Mouse (Mus musculus) embryo, embryonic 9.5 days (tissue): ENCODE measurements at regions not wholly inside any gene's neighbourhood (a gene's known extent, or its start where the extent isn't known, plus 50 kb on each side); places are given as distances from the start of the nearest gene placed in this dataset.
A peak's percentile ranks its signal among the peaks of the same experiment; 100 is the strongest.

Source experiments
- DNase-seq: peaks from one replicate; pipeline ENCODE4 v3.0.0-alpha.2; 2017; ENCODE audit errors: extremely low spot score

DNA sequence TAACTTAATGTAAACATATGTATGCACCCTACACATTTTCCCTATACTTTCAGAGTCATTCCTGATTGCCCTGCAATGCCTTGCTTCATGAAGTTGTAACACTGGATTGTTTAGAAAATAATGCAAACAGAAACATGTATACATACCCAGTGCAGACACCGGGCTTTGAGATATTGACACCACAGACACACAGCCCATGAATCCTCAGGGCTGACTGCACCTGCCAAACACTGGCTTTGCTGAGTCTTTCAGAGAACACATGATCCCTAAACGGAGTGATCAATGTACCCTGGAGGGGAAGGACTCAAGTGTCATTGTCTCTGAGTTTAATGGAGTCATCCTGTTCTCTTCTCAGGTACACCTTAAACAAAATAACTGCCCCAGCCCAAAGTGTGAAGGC, 519.4 kb upstream of the Mki67 start:
- DNase-seq = no peak

DNA sequence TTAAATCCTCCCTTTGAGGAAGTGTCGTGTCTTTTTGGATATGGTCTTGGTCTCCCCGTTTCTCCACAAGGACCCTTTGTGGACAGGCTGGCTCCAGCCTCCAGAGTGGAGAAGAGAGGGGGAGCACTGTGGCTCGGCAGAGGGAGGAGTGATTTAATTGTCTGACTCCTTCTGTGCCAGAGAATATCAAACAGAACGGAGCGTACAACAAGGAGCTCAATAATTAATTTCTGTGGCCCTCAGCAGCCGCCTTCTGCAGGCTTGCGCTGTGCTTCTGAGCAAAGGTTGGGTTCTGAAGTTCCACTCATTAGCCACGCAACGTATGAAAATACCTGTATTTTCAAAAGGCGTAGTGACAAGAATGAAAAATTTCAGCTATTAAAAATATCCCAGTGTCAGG, 520.2 kb upstream of the Mki67 start:
- DNase-seq = no peak

DNA sequence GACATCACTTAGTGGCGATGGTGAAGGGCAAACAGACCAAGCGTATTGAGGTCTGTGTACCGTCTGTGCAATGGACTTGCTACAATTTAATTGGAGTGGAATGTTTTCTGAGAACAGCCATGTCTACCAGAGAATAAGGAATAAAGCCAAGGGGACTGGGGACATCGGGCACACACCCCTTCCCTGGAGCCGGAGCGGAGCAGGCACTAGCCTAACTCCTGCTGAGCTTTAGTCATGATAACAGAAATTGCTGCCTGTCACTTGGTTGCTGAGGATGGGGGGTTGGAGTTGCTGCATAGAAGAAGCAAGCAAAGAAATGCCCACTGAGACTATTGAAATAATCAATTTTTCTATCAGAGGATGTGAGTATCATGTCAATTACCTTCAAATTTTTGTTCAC, 549.5 kb upstream of the Mki67 start:
- DNase-seq = no peak

DNA sequence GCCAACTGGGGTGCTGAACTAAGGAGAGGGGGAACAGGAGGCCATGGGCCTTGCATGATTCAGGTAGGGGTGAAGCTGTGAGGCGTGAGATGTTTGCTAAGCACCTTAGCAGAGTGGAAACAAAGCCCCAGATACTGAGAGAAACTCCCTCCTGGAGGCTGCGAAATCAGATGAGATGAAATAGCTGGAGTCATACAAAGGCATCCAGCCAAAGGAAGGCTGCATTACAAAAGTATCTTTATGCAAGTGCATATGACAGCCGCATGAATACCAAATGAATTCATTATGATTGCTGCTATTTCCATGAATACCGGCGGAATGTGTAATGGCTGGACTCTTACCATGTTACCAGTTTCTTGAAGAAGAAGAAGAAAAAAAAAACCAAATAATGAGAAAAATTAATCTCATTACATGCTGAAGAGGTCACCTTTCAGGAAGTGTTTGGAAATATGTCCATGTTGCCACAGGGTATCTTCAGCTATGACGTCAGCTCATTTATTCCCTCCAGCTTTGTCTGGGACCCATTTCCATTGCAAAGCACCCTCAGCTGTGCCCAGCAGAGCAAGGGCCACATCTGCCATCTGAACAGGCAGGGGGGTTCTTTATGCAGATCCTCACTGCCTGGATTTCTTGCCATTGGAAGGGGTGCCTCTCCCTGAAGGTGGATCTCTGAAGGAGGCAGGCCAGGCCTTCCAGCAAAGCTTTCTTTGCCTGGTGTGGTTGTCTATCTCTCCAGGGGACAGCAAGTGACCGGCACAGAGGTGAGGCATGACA, 551.7 kb upstream of the Mki67 start:
- DNase-seq = no peak

DNA sequence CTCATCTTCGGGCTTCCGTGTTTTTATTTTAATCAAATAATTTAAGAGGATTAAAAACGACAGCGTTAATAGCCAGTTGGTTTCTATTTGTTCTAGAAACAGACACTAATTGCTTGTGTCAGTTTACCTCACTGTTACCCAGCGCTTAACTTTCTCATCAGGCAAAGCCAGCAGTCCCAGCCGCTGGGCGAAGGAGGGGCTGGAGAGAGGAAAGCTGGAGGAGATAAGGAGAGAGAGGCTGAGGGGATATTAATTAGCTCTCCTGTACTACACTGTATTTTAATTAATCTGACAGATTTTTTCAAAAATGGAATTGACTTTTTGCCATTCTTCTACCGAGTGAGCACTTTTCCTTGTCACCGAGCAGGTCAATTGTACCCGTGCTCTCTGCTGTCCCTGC, 559.5 kb upstream of the Mki67 start:
- DNase-seq = no peak

DNA sequence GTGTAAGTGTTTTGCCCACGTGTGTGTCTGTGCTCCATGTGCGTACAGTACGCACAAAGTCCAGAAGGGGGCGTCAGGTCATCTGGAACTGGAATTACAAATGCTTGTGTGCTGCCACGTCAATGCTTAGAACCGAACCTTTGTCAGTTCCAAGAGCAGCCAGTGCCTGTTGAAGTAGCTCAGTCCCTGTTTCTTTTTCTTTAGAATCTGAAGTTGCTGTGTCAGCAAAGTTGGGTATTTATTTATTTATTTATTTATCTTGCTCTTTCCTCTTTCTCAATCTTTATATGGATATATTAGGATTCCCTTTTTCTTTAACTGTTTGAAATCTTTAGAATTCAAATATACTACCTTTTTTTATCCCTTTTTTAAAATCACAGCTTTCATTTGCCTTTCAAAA, 567.6 kb upstream of the Mki67 start:
- no peak for DNase-seq

DNA sequence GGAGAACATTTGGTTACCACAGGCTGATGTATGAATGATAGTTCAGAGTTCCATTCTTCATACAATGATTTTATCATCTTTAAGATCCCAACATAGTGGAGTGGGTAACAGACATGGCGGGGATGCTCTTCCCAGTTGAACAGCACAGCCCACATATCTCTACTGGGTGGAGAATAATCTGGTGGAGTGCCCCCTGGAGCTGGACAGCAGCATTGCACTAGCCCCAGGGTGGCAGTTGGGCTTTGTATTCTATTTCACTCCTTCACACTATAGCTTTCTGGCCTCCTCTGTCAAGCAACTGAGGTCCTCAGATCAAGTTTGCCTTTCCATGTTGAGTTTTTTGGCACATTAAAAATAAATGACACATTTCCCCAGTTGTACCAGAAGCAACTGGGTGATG, 569.4 kb upstream of the Mki67 start:
- no peak for DNase-seq

DNA sequence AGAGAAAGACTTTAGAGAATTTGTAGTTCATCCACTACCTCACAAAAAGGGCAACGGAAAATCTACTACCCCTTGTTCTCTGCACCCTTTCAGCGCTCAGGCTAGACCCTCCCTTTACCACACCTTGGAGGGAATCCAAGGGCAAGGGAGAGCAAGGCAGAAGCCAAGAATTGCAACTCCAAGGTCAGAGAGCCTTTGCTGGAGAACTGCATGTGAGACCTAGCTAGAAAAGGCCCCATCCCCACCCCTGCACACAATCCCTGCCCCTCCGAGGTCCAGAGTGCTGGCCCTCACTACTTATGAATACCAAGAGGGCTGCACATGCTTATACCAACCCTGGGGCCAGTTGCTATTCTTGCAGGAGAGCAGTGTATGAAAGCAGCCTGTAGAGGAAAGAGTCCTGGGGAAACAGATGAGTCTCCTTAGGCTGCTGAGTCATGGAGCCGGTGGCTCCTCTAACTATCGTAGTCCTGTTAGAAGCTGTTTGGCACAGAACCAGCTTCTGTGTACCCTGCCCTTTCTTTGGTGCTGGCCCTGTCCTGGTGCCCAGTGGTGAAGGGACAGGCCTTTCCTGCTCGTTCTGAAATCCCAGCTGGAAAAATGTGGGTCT, 577.5 kb upstream of the Mki67 start:
- DNase-seq = no peak

DNA sequence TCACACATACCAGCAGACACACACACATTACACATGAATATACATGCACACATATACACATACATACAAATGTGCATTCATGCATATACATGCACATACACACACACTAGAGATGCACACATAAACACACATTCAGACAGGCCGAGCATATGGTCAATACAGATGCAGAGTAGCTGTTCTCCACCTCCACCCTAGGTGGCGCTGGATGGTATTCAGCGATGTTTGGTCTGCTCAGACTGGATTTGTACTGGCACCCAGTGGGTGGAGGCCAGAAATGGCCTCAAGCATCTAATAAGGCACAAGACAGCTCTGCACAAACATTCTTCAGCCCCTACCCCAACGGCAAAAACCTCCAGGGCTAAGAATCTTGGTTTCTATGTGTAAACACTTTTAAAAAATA, 578.3 kb upstream of the Mki67 start:
- peak; percentile 15 for DNase-seq

DNA sequence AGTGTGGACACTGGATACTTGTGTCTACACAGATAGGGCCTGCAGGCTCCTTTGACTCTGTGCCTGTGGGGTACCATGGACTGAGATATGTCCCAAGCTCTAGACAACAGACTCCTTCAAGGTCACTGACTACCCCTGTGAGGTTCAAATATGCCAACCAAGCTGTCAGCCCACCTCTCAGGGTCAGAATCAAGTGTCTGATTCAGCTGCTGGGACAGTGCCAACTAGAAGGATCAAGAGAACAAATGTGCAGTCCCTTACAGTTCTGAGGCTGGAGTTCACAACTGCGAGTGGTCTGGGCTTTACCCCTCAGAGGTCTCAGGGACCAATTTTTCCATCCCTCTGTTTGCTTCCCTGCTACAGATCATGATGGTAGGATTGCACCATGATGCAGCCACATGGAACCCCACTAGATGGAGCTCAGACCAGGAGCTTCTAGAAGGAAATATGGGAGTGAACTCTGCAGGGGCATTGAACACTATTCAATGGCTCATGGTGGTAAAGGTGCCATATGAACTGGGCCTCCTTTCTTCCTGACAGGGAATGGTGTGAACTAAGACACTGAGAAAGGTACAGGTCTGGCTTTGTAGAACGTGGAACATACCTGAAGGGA, 581.8 kb upstream of the Mki67 start:
- no peak for DNase-seq

DNA sequence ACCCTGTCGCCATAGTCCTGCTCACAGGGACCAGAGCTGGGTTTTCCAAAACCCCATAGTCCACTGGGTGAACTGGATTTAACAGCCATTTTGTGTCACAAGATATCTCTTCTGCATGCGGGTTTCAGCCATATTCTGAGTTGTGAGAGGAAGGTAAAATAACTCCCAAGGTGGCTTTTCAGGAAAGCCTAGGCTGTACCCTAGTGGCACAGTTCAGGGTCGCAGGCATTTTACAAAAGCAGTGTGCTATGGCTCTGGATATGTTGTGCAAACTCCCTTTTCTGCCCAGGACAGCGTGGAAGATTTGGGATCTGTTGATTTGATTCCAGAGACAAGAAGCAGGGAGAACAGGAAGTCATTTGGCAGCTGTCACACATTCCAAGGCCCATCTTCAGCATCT, 588.3 kb upstream of the Mgmt start:
- no peak for DNase-seq

DNA sequence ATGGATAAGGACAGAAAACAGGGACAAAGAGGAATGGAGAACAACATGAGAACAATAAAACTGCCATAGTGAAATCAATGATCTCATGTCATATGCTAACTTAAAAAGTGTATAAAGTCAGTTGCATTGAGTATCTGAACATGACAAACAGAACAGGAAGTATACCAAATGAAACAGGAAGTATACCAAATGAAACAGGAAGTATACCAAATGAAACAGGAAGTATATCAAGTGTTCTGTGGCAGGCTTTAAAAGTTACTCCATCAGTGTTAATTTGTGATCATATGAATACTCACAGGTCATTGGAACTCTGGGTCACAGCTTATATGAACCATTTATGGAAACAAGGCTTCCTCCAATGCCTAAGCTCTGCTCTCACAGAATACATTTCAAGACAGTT, 585.6 kb upstream of the Mgmt start:
- no peak for DNase-seq

DNA sequence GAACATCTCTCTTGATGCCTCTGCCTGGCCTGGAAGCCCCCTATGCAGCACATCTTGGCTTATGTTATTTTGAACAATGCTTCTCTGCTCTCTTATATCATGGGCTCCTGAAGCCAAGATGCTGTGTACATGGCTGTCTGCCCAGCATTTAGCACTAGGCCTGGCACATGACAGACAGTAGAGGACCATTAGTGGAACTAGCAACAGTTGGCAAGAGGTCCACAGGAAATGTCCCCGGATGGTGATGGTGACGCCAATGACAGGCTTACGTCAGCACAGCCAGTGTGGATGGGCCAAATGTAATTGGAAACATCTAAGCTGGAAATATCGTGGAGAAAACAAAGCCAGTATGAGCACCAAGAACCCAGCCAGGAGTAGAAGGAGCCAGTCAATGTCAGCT, 567.1 kb upstream of the Mgmt start:
- DNase-seq = no peak

DNA sequence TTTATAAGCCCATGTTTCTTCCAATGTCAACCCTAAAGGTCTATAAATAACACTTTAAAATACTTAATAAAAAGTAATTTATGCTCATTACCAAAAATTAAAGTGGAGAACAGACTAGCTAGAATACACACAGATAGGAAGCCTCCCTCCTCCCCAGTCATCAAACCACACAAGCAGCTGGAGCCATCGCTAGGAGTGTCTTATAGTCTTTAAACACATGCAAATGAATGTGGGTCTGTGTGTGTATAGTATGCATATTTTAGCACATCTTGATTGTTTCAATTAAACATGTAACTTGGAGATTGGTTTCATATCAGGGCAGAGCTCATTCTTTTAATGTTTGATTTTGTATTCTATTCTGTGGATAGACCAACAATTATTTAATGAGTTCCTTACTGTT, 564.0 kb upstream of the Mgmt start:
- no peak for DNase-seq

DNA sequence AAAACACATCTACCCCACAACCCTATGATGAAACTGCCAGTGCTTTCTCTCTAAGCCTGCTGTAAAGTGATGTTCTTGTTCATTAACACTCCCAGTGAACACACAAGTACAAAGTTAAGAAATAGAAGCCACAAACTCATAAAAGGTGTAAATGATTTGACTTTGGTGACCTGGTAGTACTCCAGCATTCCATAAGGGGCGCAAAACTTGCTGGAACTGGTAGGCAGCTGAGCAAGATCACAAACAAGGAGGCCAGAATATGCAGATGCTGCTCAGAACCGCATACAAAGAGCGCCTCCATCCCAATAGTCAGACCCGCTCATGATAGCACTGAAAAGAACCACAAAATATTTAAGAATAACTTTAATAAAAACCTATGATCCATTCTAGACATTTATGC, 561.6 kb upstream of the Mgmt start:
- DNase-seq = peak; percentile 27

DNA sequence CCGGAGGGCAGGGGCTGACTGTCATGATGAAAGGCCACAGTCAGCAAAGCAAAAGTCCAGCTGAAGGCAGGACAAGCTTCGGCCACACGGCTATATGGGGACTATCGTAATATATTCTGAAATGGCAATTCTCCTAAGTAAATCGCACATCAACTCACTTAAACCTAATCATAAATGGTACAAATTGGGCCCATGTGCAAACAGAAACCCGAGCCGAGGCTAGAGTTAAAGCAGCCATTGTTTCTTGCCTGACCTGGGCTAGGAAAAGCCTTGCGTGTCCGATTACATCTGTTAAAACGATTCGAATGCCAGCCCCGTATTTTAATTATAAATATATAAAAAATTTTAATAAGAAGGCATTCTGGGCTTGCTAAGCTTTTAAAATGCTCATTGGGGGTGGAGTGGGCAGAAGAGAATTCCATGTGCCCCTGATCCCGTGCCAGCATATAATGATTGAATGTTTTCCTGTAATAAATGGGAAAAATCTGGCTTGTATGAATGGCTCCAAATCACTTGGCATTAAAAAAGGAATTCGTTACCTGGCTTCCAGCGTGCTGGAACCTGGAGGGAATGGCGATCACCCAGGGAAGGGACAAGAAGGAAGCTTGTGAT, 552.7 kb upstream of the Mgmt start:
- DNase-seq = no peak

DNA sequence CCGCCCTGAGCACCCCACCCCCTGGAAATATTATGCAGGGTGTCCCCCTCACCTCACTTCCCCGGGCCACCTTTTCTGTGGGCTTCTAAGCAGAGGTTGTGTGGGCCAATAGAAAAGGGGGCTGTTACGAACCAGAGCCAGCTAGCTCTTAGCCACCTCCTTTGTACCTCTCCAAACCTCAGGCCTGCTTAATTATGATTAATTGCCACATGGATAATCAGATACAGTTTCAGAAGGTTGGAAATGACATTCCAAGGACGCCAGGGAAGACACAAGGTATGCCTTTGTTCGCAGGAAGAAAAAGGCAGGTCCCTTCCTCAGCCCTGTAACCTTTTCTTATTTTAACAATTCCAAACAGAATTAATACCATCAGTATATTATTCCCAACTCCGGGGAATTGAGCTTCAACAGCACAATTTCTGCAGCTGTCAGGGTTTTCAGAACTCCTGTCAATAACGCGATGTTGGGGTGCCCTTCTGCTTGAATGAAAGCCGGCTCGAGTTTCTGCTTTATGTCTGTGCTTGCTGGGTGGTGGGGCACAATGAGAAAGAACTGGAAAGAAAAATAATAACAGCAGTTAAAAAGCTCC, 552.1 kb upstream of the Mgmt start:
- no peak for DNase-seq

DNA sequence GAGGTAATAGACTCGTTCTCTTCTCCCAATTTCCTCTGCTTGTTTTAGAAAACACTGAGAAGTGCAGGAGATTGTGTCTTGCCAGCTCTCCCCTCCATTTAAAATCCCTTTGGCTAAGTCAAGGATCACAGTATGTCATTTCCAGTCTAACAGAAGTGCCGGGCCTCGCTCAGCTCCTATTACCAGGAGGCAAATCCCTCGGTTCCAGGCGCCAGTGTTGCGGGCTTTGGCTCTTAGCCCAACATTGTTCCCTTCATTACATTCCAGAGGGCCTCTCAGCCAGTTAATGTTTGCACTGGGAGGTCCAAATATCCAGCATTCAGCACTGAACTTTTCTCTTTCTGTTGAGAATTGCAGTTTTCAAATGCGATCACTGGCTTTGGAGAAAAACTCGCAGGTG, 551.6 kb upstream of the Mgmt start:
- peak; percentile 46 for DNase-seq

DNA sequence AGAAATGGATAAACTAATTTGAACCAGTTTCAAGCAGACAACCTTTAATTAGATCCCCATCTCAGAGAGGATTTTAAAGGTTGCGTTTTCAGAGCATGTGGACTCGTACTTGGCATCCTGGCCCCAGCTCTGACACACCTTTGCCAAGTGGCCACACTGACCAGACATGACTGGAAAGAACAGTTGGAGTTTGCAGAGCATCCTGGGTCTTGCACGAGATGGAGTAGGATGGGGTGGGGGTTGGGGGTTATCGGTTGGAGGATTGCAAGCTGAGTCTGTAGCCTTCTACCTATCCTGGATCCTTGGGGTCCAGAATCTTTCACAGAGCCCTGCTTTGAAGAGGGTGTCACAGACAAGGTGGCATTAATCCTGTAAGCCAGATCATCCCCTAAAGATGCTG, 550.9 kb upstream of the Mgmt start:
- DNase-seq = no peak

DNA sequence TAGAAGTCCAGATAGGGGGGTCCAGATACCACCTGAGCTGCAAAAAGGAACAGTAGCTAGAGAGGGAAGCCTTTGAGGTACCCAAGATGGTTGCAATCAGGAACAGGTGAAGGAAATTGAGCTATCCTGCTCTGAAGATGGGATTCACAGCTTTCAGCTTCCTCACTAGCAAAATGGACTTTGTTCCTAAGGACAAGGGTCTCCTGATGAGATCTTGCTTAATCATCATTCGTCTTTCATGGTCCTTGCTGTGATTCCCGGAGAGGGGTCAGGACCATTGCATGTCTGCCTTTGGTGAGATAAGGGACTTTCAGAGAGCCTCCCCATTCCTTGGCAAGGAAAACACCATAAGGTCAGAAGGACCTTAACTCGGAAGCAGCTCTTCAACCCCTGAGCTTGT, 549.4 kb upstream of the Mgmt start:
- no peak for DNase-seq

DNA sequence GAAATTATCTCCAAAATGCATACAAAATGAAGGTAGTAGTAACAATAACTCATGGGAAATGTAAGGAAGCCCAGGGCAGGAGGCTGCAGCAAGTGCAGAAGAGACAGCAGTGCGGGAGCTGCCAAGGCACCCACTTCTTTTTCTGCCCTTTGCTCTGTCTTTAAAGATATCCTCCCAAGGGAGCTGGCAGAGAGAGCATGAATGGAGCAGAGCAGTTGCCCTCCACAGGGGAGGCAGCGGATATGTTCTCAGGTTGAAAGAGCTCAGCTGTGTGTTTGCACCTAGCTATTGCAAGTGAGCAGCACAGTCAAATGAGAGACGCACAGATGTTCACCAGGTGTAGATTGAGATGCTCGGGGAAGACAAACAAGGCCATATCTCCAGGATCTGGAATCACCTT, 547.9 kb upstream of the Mgmt start:
- no peak for DNase-seq

DNA sequence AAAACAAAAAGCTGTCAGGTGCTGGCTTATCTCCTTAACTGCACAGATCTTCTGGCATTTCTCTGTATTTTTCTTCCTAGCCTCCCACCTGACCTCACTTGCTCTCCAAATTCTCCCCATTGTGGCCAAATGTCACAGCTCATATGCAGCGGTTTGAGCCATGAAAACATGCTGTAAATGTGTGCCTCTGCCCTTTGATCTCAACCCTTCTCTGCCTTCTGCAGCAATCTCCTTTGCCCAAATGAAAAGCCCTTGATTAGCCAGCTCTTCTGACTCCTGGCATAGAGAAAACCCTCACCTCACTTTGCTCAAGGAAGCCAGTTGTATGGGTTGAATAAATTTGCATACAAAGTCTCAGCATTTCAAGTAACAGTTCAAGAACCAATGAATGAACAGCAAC, 546.1 kb upstream of the Mgmt start:
- DNase-seq = no peak

DNA sequence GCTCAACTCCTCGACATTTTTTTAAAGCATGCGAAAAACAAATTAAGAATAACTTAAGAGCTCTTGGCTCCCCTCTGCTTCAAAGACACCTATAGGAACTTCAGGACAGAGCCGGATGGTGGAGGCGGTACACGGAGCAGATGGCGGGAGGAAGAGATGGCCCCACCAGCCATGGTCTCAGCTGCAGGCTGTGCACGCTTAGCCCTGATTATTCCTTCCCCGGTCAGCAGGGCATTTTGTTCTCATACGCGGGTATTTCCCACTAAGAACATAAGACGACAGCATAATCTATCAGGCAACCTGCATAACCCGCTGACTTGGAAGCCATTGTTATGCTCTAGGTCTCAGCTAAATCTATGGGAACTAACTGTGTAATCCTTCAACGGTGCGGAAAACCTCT, 544.8 kb upstream of the Mgmt start:
- no peak for DNase-seq
